ENCODE assay signal across 27 mouse cellular contexts in the genomic region with DNA sequence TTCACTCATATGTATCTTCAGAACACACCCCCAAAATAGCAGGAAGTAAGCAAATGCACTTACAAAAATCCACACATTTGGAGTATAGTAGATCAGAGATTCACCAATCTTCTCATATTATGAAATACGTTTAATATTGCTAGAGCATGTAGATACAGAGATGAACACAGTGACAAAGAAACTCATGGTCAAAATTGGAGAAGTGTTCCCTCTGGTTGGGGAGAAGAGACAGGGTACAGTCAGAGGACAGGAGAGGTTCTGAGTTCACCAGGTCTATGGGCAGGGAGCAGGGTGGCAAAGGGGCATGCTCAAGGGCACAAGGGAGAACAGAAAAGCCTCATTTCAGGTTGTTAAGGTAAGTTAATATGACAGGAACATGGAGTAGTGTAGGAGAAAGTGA.
DNase-seq lines count a peak whose midpoint lies in the region; ATAC-seq lines count a peak whose summit lies in the region.
"Had no signal": no experiment of that assay in that cellular context is flagged by ENCODE, and none has a peak within 500 bp of the region (broad histone marks: within the 10 kb centered on the region; RNA-seq: fewer than 3 reads in every experiment).

No protein-coding gene starts in this region.

- no peak overlapping the region for H3K9ac ChIP-seq in forebrain, embryonic 14.5 days (ENCODE audit: low read length)
- H3K9ac ChIP-seq: embryonic facial prominence, embryonic 13.5 days; forebrain, embryonic 13.5 days; forebrain, postnatal 0 days; heart, embryonic 12.5 days; heart, embryonic 15.5 days; hindbrain, embryonic 14.5 days had no signal

- H3K79me2 ChIP-seq in macrophage (ENCODE audit: inconsistent target) = peaks cover 33% of the 10 kb centered on the region

- DNase-seq in heart, adult 11 months = peak; percentile 65
- DNase-seq in heart, embryonic 10.5 days (ENCODE audit: low spot score) = no peak
- no peak for DNase-seq in forebrain, embryonic 14.5 days (ENCODE audit: low spot score)
- no peak for DNase-seq in natural killer cell, adult 2 months (ENCODE audit: low spot score in 2 of 2)
- DNase-seq: adrenal gland, postnatal 10 days; cerebellum, adult 11-12 months; cerebellum, adult 9-10 months; cerebellum, postnatal 14 days; forebrain, postnatal 0 days; gastrocnemius, postnatal 25 days; heart, postnatal 10 days; heart, postnatal 36 days; kidney, adult 18-20 months had no signal

- no peak overlapping the region for H3K4me3 ChIP-seq in heart, embryonic 10.5 days
- H3K4me3 ChIP-seq in macrophage (ENCODE audit: inconsistent target) = no peak overlapping the region
- no peak overlapping the region for H3K4me3 ChIP-seq in forebrain, embryonic 14.5 days (ENCODE audit: low read depth, low read length)
- H3K4me3 ChIP-seq: embryonic facial prominence, embryonic 10.5 days; embryonic facial prominence, embryonic 13.5 days; erythroblast, embryonic 14.5 days; forebrain, embryonic 13.5 days; heart, embryonic 12.5 days; heart, embryonic 15.5 days; hindbrain, embryonic 10.5 days had no signal

- peaks cover 8% of the 10 kb centered on the region; the same call in 1 of the 2 replicates for H3K4me1 ChIP-seq in heart, embryonic 10.5 days
- peaks cover 3% of the 10 kb centered on the region for H3K4me1 ChIP-seq in forebrain, embryonic 14.5 days (ENCODE audit: control insufficient read depth, insufficient read depth, low read length)
- H3K4me1 ChIP-seq: embryonic facial prominence, embryonic 10.5 days; embryonic facial prominence, embryonic 13.5 days; hindbrain, embryonic 10.5 days had no signal

- peak; percentile 45 for ATAC-seq in megakaryocyte progenitor cell, adult 5-6 weeks (replicated peaks; ENCODE audit: poor library complexity)
- ATAC-seq in forebrain, embryonic 14.5 days = no peak
- ATAC-seq: forebrain, embryonic 13.5 days; forebrain, postnatal 0 days; hindbrain, postnatal 0 days; inflammation-experienced regulatory T-cells, adult 6 months; intestine, embryonic 16.5 days; Patski had no signal

- no peak overlapping the region for H3K27ac ChIP-seq in heart, embryonic 10.5 days
- peak overlapping the region; percentile 81 for H3K27ac ChIP-seq in macrophage
- H3K27ac ChIP-seq in forebrain, embryonic 14.5 days (ENCODE audit: low read depth, low read length) = no peak overlapping the region
- H3K27ac ChIP-seq: embryonic facial prominence, embryonic 10.5 days; embryonic facial prominence, embryonic 13.5 days; forebrain, embryonic 13.5 days; heart, embryonic 15.5 days; hindbrain, embryonic 10.5 days; hindbrain, embryonic 14.5 days; hindbrain, postnatal 0 days had no signal

- H3K9me3 ChIP-seq in heart, embryonic 10.5 days = no peaks in the 10 kb centered on the region
- no peaks in the 10 kb centered on the region for H3K9me3 ChIP-seq in forebrain, embryonic 14.5 days (replicated peaks; ENCODE audit: control insufficient read depth, low read length)
- H3K9me3 ChIP-seq: embryonic facial prominence, embryonic 10.5 days; embryonic facial prominence, embryonic 13.5 days; forebrain, embryonic 13.5 days; heart, embryonic 15.5 days; hindbrain, embryonic 10.5 days had no signal

- H3K4me2 ChIP-seq in forebrain, embryonic 14.5 days (ENCODE audit: low read length) = no peak overlapping the region
- H3K4me2 ChIP-seq: embryonic facial prominence, embryonic 13.5 days; forebrain, embryonic 13.5 days; heart, embryonic 12.5 days; heart, embryonic 15.5 days; hindbrain, embryonic 14.5 days had no signal

- H3K36me3 ChIP-seq in heart, embryonic 10.5 days = no peaks in the 10 kb centered on the region
- no peaks in the 10 kb centered on the region for H3K36me3 ChIP-seq in macrophage (ENCODE audit: inconsistent target)
- H3K36me3 ChIP-seq in forebrain, embryonic 14.5 days (ENCODE audit: control insufficient read depth, insufficient read depth, low read length) = no peaks in the 10 kb centered on the region
- H3K36me3 ChIP-seq: embryonic facial prominence, embryonic 10.5 days; embryonic facial prominence, embryonic 13.5 days; heart, embryonic 12.5 days; heart, embryonic 15.5 days; hindbrain, embryonic 10.5 days had no signal

- H3K27me3 ChIP-seq in heart, embryonic 10.5 days (ENCODE audit: insufficient read depth, poor library complexity, severe bottlenecking) = no peaks in the 10 kb centered on the region
- no peaks in the 10 kb centered on the region for H3K27me3 ChIP-seq in forebrain, embryonic 14.5 days (replicated peaks; ENCODE audit: control insufficient read depth, insufficient read depth, low read length)
- H3K27me3 ChIP-seq: embryonic facial prominence, embryonic 13.5 days; forebrain, embryonic 13.5 days; heart, embryonic 12.5 days; heart, embryonic 15.5 days had no signal

- 71% methylated on average over 1 of the region's 1 CpGs for WGBS in heart, embryonic 10.5 days
- 0% methylated on average over 1 of the region's 1 CpGs for WGBS in macrophage (ENCODE audit: missing documents)
- 87% methylated on average over 1 of the region's 1 CpGs for WGBS in forebrain, embryonic 14.5 days
